Mouse (Mus musculus): ENCODE measurements around the gene Pde6h. TPM values are rescaled to one million over a fixed set of nuclear protein-coding genes. Genes with fewer than 3 reads are reported as not detected.

The Pde6h gene
- polyA plus RNA-seq, 1 experiment from 2014 or later, result not detected

- no peak overlapping the region for H3K4me3 ChIP-seq
- WGBS, result 87% methylated on average over 9 of the region's 9 CpGs
- no peak overlapping the region for H3K27ac ChIP-seq (replicated peaks)
These were observed 12.7 kb downstream of the Pde6h start for GRCm38 (mm10) chr6:136936361-136936760.

GRCm38 (mm10) chr6:136937117-136937516 lies 13.5 kb downstream of the Pde6h start:
- Histone ChIP-seq H3K36me3 (replicated peaks) (no peaks in the 10 kb centered on the region), H3K27ac (replicated peaks) (no peak overlapping the region), H3K27me3 (replicated peaks; ENCODE audit: low read depth, poor library complexity, severe bottlenecking) (no peaks in the 10 kb centered on the region), H3K4me3 (no peak overlapping the region), H3K4me1 (peaks cover 32% of the 10 kb centered on the region), H3K9me3 (no peaks in the 10 kb centered on the region)
- WGBS, result 90% methylated on average over 3 of the region's 3 CpGs
- no peak for DNase-seq (ENCODE audit: low spot score)

More at GRCm38 (mm10) chr6:136936361-136936760, 12.7 kb downstream of the Pde6h start:
- Histone ChIP-seq H3K27me3 (replicated peaks; ENCODE audit: low read depth, poor library complexity, severe bottlenecking) (no peaks in the 10 kb centered on the region), H3K36me3 (replicated peaks) (no peaks in the 10 kb centered on the region), H3K9me3 (no peaks in the 10 kb centered on the region), H3K4me1 (peaks cover 28% of the 10 kb centered on the region)
- DNase-seq (ENCODE audit: low spot score), result no peak

GRCm38 (mm10) chr6:136938331-136939126 lies 14.9 kb downstream of the Pde6h start:
- peaks cover 35% of the 10 kb centered on the region for H3K4me1 ChIP-seq
- no peaks in the 10 kb centered on the region for H3K36me3 ChIP-seq (replicated peaks)
- no peak overlapping the region for H3K4me3 ChIP-seq
- H3K27ac ChIP-seq (replicated peaks), result peak overlapping the region; percentile 44; the same call in 1 of the 2 replicates
- peak; percentile 27 for DNase-seq (ENCODE audit: low spot score)
- WGBS, result 76% methylated on average over 18 of the region's 18 CpGs
- H3K27me3 ChIP-seq (replicated peaks; ENCODE audit: low read depth, poor library complexity, severe bottlenecking), result no peaks in the 10 kb centered on the region
- no peaks in the 10 kb centered on the region for H3K9me3 ChIP-seq

- no peak for DNase-seq (ENCODE audit: low spot score)
- peak overlapping the region; percentile 84; the same call in 1 of the 2 replicates for H3K27ac ChIP-seq (replicated peaks)
- no peaks in the 10 kb centered on the region for H3K36me3 ChIP-seq (replicated peaks)
- H3K4me1 ChIP-seq, result peaks cover 35% of the 10 kb centered on the region
- 85% methylated on average over 14 of the region's 14 CpGs for WGBS
- no peaks in the 10 kb centered on the region for H3K27me3 ChIP-seq (replicated peaks; ENCODE audit: low read depth, poor library complexity, severe bottlenecking)
- no peaks in the 10 kb centered on the region for H3K9me3 ChIP-seq
- H3K4me3 ChIP-seq, result no peak overlapping the region
These were observed 15.9 kb downstream of the Pde6h start for GRCm38 (mm10) chr6:136939326-136940187.

- H3K27ac ChIP-seq (replicated peaks), result peak overlapping the region; percentile 84
- no peaks in the 10 kb centered on the region for H3K36me3 ChIP-seq (replicated peaks)
- no peak overlapping the region for H3K4me3 ChIP-seq
- DNase-seq (ENCODE audit: low spot score), result no peak
- peaks cover 35% of the 10 kb centered on the region for H3K4me1 ChIP-seq
- H3K27me3 ChIP-seq (replicated peaks; ENCODE audit: low read depth, poor library complexity, severe bottlenecking), result no peaks in the 10 kb centered on the region
- H3K9me3 ChIP-seq, result no peaks in the 10 kb centered on the region
- WGBS, result 78% methylated on average over 11 of the region's 11 CpGs
These were observed 16.7 kb downstream of the Pde6h start for GRCm38 (mm10) chr6:136940188-136940960.

- peak within 1 kb of the TSS; percentile 84 for H3K27ac ChIP-seq (replicated peaks)
- DNase-seq (ENCODE audit: low spot score), result peak; percentile 57
- 49% methylated on average over 12 of the region's 12 CpGs for WGBS
- H3K36me3 ChIP-seq (replicated peaks), result no peaks in the 10 kb centered on the region
- peaks cover 35% of the 10 kb centered on the region for H3K4me1 ChIP-seq
- no peaks in the 10 kb centered on the region for H3K9me3 ChIP-seq
- peak within 1 kb of the TSS; percentile 23; the same call in 1 of the 2 replicates for H3K4me3 ChIP-seq
- no peaks in the 10 kb centered on the region for H3K27me3 ChIP-seq (replicated peaks; ENCODE audit: low read depth, poor library complexity, severe bottlenecking)
These were observed 17.7 kb downstream of the Pde6h start, which contains the start of gene Arhgdib for GRCm38 (mm10) chr6:136941051-136942021. Gene Arhgdib, minus strand, starts transcription at chr6:136941899.

- H3K9me3 ChIP-seq, result no peaks in the 10 kb centered on the region
- no peaks in the 10 kb centered on the region for H3K27me3 ChIP-seq (replicated peaks; ENCODE audit: low read depth, poor library complexity, severe bottlenecking)
- DNase-seq (ENCODE audit: low spot score), result no peak
- peaks cover 39% of the 10 kb centered on the region for H3K4me1 ChIP-seq
- 83% methylated on average over 9 of the region's 9 CpGs for WGBS
- no peak overlapping the region for H3K4me3 ChIP-seq
- no peaks in the 10 kb centered on the region for H3K36me3 ChIP-seq (replicated peaks)
- H3K27ac ChIP-seq (replicated peaks), result no peak overlapping the region
These were observed 18.6 kb downstream of the Pde6h start for GRCm38 (mm10) chr6:136942280-136942679.

GRCm38 (mm10) chr6:136943392-136943791 lies 19.8 kb downstream of the Pde6h start:
- H3K4me3 ChIP-seq, result no peak overlapping the region
- no peaks in the 10 kb centered on the region for H3K36me3 ChIP-seq (replicated peaks)
- peaks cover 39% of the 10 kb centered on the region for H3K4me1 ChIP-seq
- no peak for DNase-seq (ENCODE audit: low spot score)
- H3K9me3 ChIP-seq, result no peaks in the 10 kb centered on the region
- no peak overlapping the region for H3K27ac ChIP-seq (replicated peaks)
- H3K27me3 ChIP-seq (replicated peaks; ENCODE audit: low read depth, poor library complexity, severe bottlenecking), result no peaks in the 10 kb centered on the region

- Histone ChIP-seq H3K4me3 (no peak overlapping the region), H3K27me3 (replicated peaks; ENCODE audit: low read depth, poor library complexity, severe bottlenecking) (no peaks in the 10 kb centered on the region), H3K36me3 (replicated peaks) (no peaks in the 10 kb centered on the region), H3K4me1 (peaks cover 31% of the 10 kb centered on the region), H3K27ac (replicated peaks) (no peak overlapping the region), H3K9me3 (no peaks in the 10 kb centered on the region)
- WGBS, result 92% methylated on average over 8 of the region's 8 CpGs
- no peak for DNase-seq (ENCODE audit: low spot score)
These were observed 20.9 kb downstream of the Pde6h start for GRCm38 (mm10) chr6:136944511-136944910.

- no peaks in the 10 kb centered on the region for H3K36me3 ChIP-seq (replicated peaks)
- H3K27ac ChIP-seq (replicated peaks), result no peak overlapping the region; the same call in 1 of the 2 replicates
- no peak overlapping the region for H3K4me3 ChIP-seq
- DNase-seq (ENCODE audit: low spot score), result no peak
- H3K9me3 ChIP-seq, result no peaks in the 10 kb centered on the region
- 84% methylated on average over 5 of the region's 5 CpGs for WGBS
- peaks cover 14% of the 10 kb centered on the region for H3K4me1 ChIP-seq
- H3K27me3 ChIP-seq (replicated peaks; ENCODE audit: low read depth, poor library complexity, severe bottlenecking), result no peaks in the 10 kb centered on the region
These were observed 22.6 kb downstream of the Pde6h start for GRCm38 (mm10) chr6:136946241-136946640.

- 72% methylated on average over 9 of the region's 9 CpGs for WGBS
- H3K4me3 ChIP-seq, result no peak overlapping the region
- H3K27ac ChIP-seq (replicated peaks), result no peak overlapping the region
- peaks cover 7% of the 10 kb centered on the region for H3K4me1 ChIP-seq
- H3K36me3 ChIP-seq (replicated peaks), result no peaks in the 10 kb centered on the region
- no peaks in the 10 kb centered on the region for H3K9me3 ChIP-seq
- H3K27me3 ChIP-seq (replicated peaks; ENCODE audit: low read depth, poor library complexity, severe bottlenecking), result no peaks in the 10 kb centered on the region
- peak; percentile 20 for DNase-seq (ENCODE audit: low spot score)
These were observed 23.3 kb downstream of the Pde6h start for GRCm38 (mm10) chr6:136946943-136947342.
